Mouse (Mus musculus) bone marrow, adult 2 months (tissue): ENCODE measurements around the gene Pnpla6.

Source experiments
- CTCF ChIP-seq: fragments of 200-500 bp; IDR thresholded peaks from 2 replicates; pipeline ENCODE4 v1.5.1; 2011; ENCODE audit warnings: low read length, control low read depth; ENCODE audit not compliant: control insufficient read depth, insufficient read depth
- POLR2A ChIP-seq: fragments of 200-500 bp; IDR thresholded peaks from 2 replicates; pipeline ENCODE4 v1.6.1; 2011; ENCODE audit warnings: low read depth, mild to moderate bottlenecking, control low read depth, low read length, borderline replicate concordance; ENCODE audit not compliant: control insufficient read depth

- no peak for TF ChIP-seq POLR2A
- no peak for TF ChIP-seq CTCF
These were observed 32.9 kb upstream of the Pnpla6 start for GRCm38 (mm10) chr8:3482240-3482740.
